Mouse (Mus musculus): ENCODE data around the gene Hhat. TPM values are rescaled to one million over a fixed set of nuclear protein-coding genes. Genes with fewer than 3 reads are reported as not detected.

The Hhat gene
- polyA plus RNA-seq, 1 experiment from 2014 or later: 5.6 TPM

- no peaks in the 10 kb centered on the region for H3K36me3 ChIP-seq (ENCODE audit: control insufficient read depth, insufficient read depth)
- WGBS: 75% methylated on average over 4 of the region's 4 CpGs
- no peaks in the 10 kb centered on the region for H3K27me3 ChIP-seq (ENCODE audit: control insufficient read depth, insufficient read depth, low read length)
- no peak for ATAC-seq (replicated peaks; ENCODE audit: extremely low read depth, insufficient read depth, low FRiP score)
- H3K9me3 ChIP-seq (replicated peaks; ENCODE audit: control insufficient read depth, low read length): no peaks in the 10 kb centered on the region
- no peak overlapping the region for H3K4me3 ChIP-seq (ENCODE audit: low read length)
- H3K9ac ChIP-seq (ENCODE audit: low read length): no peak overlapping the region
- H3K27ac ChIP-seq (ENCODE audit: low read length): no peak overlapping the region
- H3K4me2 ChIP-seq (ENCODE audit: low read depth, low read length): no peak overlapping the region
- H3K4me1 ChIP-seq (ENCODE audit: control insufficient read depth, insufficient read depth, low read length): no peaks in the 10 kb centered on the region
Observed at GRCm38 (mm10) chr1:192543686-192544085, 227.3 kb downstream of the Hhat start.

GRCm38 (mm10) chr1:192542093-192542492 lies 228.9 kb downstream of the Hhat start:
- Histone ChIP-seq H3K4me1 (ENCODE audit: control insufficient read depth, insufficient read depth, low read length) (no peaks in the 10 kb centered on the region), H3K27me3 (ENCODE audit: control insufficient read depth, insufficient read depth, low read length) (no peaks in the 10 kb centered on the region), H3K36me3 (ENCODE audit: control insufficient read depth, insufficient read depth) (no peaks in the 10 kb centered on the region), H3K27ac (ENCODE audit: low read length) (no peak overlapping the region), H3K4me2 (ENCODE audit: low read depth, low read length) (no peak overlapping the region), H3K9me3 (replicated peaks; ENCODE audit: control insufficient read depth, low read length) (no peaks in the 10 kb centered on the region), H3K9ac (ENCODE audit: low read length) (no peak overlapping the region), H3K4me3 (ENCODE audit: low read length) (no peak overlapping the region)
- no peak for ATAC-seq (replicated peaks; ENCODE audit: extremely low read depth, insufficient read depth, low FRiP score)
- 74% methylated on average over 2 of the region's 2 CpGs for WGBS

GRCm38 (mm10) chr1:192537169-192537568 lies 233.9 kb downstream of the Hhat start:
- Histone ChIP-seq H3K4me1 (ENCODE audit: control insufficient read depth, insufficient read depth, low read length) (no peaks in the 10 kb centered on the region), H3K9me3 (replicated peaks; ENCODE audit: control insufficient read depth, low read length) (no peaks in the 10 kb centered on the region), H3K4me2 (ENCODE audit: low read depth, low read length) (no peak overlapping the region), H3K9ac (ENCODE audit: low read length) (no peak overlapping the region), H3K36me3 (ENCODE audit: control insufficient read depth, insufficient read depth) (no peaks in the 10 kb centered on the region), H3K27me3 (ENCODE audit: control insufficient read depth, insufficient read depth, low read length) (no peaks in the 10 kb centered on the region), H3K27ac (ENCODE audit: low read length) (no peak overlapping the region), H3K4me3 (ENCODE audit: low read length) (no peak overlapping the region)
- no peak for ATAC-seq (replicated peaks; ENCODE audit: extremely low read depth, insufficient read depth, low FRiP score)
- WGBS: 58% methylated on average over 7 of the region's 7 CpGs

- no peak for ATAC-seq (replicated peaks; ENCODE audit: extremely low read depth, insufficient read depth, low FRiP score)
- Histone ChIP-seq H3K36me3 (ENCODE audit: control insufficient read depth, insufficient read depth) (no peaks in the 10 kb centered on the region), H3K27ac (ENCODE audit: low read length) (no peak overlapping the region), H3K4me3 (ENCODE audit: low read length) (no peak overlapping the region), H3K9me3 (replicated peaks; ENCODE audit: control insufficient read depth, low read length) (no peaks in the 10 kb centered on the region), H3K4me2 (ENCODE audit: low read depth, low read length) (no peak overlapping the region), H3K9ac (ENCODE audit: low read length) (no peak overlapping the region), H3K27me3 (ENCODE audit: control insufficient read depth, insufficient read depth, low read length) (no peaks in the 10 kb centered on the region), H3K4me1 (ENCODE audit: control insufficient read depth, insufficient read depth, low read length) (peaks cover 4% of the 10 kb centered on the region; the same call in 1 of the 2 replicates)
- 39% methylated on average over 1 of the region's 1 CpGs for WGBS
Observed at GRCm38 (mm10) chr1:192536440-192536839, 234.6 kb downstream of the Hhat start.

GRCm38 (mm10) chr1:192533016-192533415 lies 238.0 kb downstream of the Hhat start:
- H3K36me3 ChIP-seq (ENCODE audit: control insufficient read depth, insufficient read depth): no peaks in the 10 kb centered on the region
- H3K4me2 ChIP-seq (ENCODE audit: low read depth, low read length): no peak overlapping the region
- H3K27ac ChIP-seq (ENCODE audit: low read length): no peak overlapping the region
- no peak overlapping the region for H3K9ac ChIP-seq (ENCODE audit: low read length)
- no peaks in the 10 kb centered on the region for H3K27me3 ChIP-seq (ENCODE audit: control insufficient read depth, insufficient read depth, low read length)
- H3K9me3 ChIP-seq (replicated peaks; ENCODE audit: control insufficient read depth, low read length): peaks cover 3% of the 10 kb centered on the region; the same call in 1 of the 2 replicates
- H3K4me1 ChIP-seq (ENCODE audit: control insufficient read depth, insufficient read depth, low read length): peaks cover 8% of the 10 kb centered on the region
- no peak overlapping the region for H3K4me3 ChIP-seq (ENCODE audit: low read length)
- no peak for ATAC-seq (replicated peaks; ENCODE audit: extremely low read depth, insufficient read depth, low FRiP score)

GRCm38 (mm10) chr1:192532212-192532611 lies 238.8 kb downstream of the Hhat start:
- 25% methylated on average over 2 of the region's 2 CpGs for WGBS

GRCm38 (mm10) chr1:192531490-192532146 lies 239.4 kb downstream of the Hhat start:
- Histone ChIP-seq H3K4me1 (ENCODE audit: control insufficient read depth, insufficient read depth, low read length) (peaks cover 11% of the 10 kb centered on the region), H3K9ac (ENCODE audit: low read length) (no peak overlapping the region), H3K4me3 (ENCODE audit: low read length) (no peak overlapping the region), H3K4me2 (ENCODE audit: low read depth, low read length) (no peak overlapping the region), H3K27ac (ENCODE audit: low read length) (no peak overlapping the region), H3K27me3 (ENCODE audit: control insufficient read depth, insufficient read depth, low read length) (no peaks in the 10 kb centered on the region), H3K9me3 (replicated peaks; ENCODE audit: control insufficient read depth, low read length) (peaks cover 3% of the 10 kb centered on the region; the same call in 1 of the 2 replicates), H3K36me3 (ENCODE audit: control insufficient read depth, insufficient read depth) (no peaks in the 10 kb centered on the region)
- 62% methylated on average over 2 of the region's 2 CpGs for WGBS
- ATAC-seq (replicated peaks; ENCODE audit: extremely low read depth, insufficient read depth, low FRiP score): no peak

More at GRCm38 (mm10) chr1:192532212-192532611, 238.8 kb downstream of the Hhat start:
- no peak overlapping the region for H3K27ac ChIP-seq (ENCODE audit: low read length)
- H3K4me2 ChIP-seq (ENCODE audit: low read depth, low read length): no peak overlapping the region
- H3K4me3 ChIP-seq (ENCODE audit: low read length): no peak overlapping the region
- H3K4me1 ChIP-seq (ENCODE audit: control insufficient read depth, insufficient read depth, low read length): peaks cover 11% of the 10 kb centered on the region
- no peaks in the 10 kb centered on the region for H3K27me3 ChIP-seq (ENCODE audit: control insufficient read depth, insufficient read depth, low read length)
- no peaks in the 10 kb centered on the region for H3K36me3 ChIP-seq (ENCODE audit: control insufficient read depth, insufficient read depth)
- ATAC-seq (replicated peaks; ENCODE audit: extremely low read depth, insufficient read depth, low FRiP score): no peak
- H3K9me3 ChIP-seq (replicated peaks; ENCODE audit: control insufficient read depth, low read length): peaks cover 3% of the 10 kb centered on the region; the same call in 1 of the 2 replicates
- no peak overlapping the region for H3K9ac ChIP-seq (ENCODE audit: low read length)

- H3K4me1 ChIP-seq (ENCODE audit: control insufficient read depth, insufficient read depth, low read length): peaks cover 20% of the 10 kb centered on the region
- H3K9ac ChIP-seq (ENCODE audit: low read length): no peak overlapping the region
- H3K27me3 ChIP-seq (ENCODE audit: control insufficient read depth, insufficient read depth, low read length): no peaks in the 10 kb centered on the region
- H3K9me3 ChIP-seq (replicated peaks; ENCODE audit: control insufficient read depth, low read length): peaks cover 3% of the 10 kb centered on the region; the same call in 1 of the 2 replicates
- H3K27ac ChIP-seq (ENCODE audit: low read length): no peak overlapping the region
- H3K36me3 ChIP-seq (ENCODE audit: control insufficient read depth, insufficient read depth): no peaks in the 10 kb centered on the region
- 60% methylated on average over 14 of the region's 14 CpGs for WGBS
- H3K4me3 ChIP-seq (ENCODE audit: low read length): no peak overlapping the region
- ATAC-seq (replicated peaks; ENCODE audit: extremely low read depth, insufficient read depth, low FRiP score): no peak
- no peak overlapping the region for H3K4me2 ChIP-seq (ENCODE audit: low read depth, low read length)
Observed at GRCm38 (mm10) chr1:192525711-192526350, 245.2 kb downstream of the Hhat start.

GRCm38 (mm10) chr1:192522376-192523178 lies 248.4 kb downstream of the Hhat start:
- no peak for ATAC-seq (replicated peaks; ENCODE audit: extremely low read depth, insufficient read depth, low FRiP score)
- no peaks in the 10 kb centered on the region for H3K36me3 ChIP-seq (ENCODE audit: control insufficient read depth, insufficient read depth)
- H3K4me1 ChIP-seq (ENCODE audit: control insufficient read depth, insufficient read depth, low read length): peaks cover 17% of the 10 kb centered on the region
- no peak overlapping the region for H3K9ac ChIP-seq (ENCODE audit: low read length)
- no peak overlapping the region for H3K27ac ChIP-seq (ENCODE audit: low read length)
- no peaks in the 10 kb centered on the region for H3K9me3 ChIP-seq (replicated peaks; ENCODE audit: control insufficient read depth, low read length)
- no peak overlapping the region for H3K4me2 ChIP-seq (ENCODE audit: low read depth, low read length)
- H3K27me3 ChIP-seq (ENCODE audit: control insufficient read depth, insufficient read depth, low read length): no peaks in the 10 kb centered on the region
- WGBS: 53% methylated on average over 12 of the region's 12 CpGs
- H3K4me3 ChIP-seq (ENCODE audit: low read length): no peak overlapping the region
